Mouse (Mus musculus) heart, adult 2 months (tissue): ENCODE measurements around the gene Alg5.
A peak's percentile ranks its signal among the peaks of the same experiment; 100 is the strongest.

Source experiments
- CTCF ChIP-seq: fragments of 200-600 bp; IDR thresholded peaks from 2 replicates; pipeline ENCODE4 v1.8.1; 2022; ENCODE audit warnings: antibody characterized with exemption, mild to moderate bottlenecking, moderate library complexity
- EP300 ChIP-seq: fragments of 200-500 bp; IDR thresholded peaks from 2 replicates; pipeline ENCODE4 v1.6.1; 2011; ENCODE audit warnings: low read depth, low read length, control low read depth; ENCODE audit not compliant: insufficient read depth
- POLR2A ChIP-seq: fragments of 200-500 bp; IDR thresholded peaks from 2 replicates; pipeline ENCODE4 v1.6.1; 2011; ENCODE audit warnings: mild to moderate bottlenecking, low read depth, low read length, control low read depth; ENCODE audit not compliant: insufficient read depth

DNA sequence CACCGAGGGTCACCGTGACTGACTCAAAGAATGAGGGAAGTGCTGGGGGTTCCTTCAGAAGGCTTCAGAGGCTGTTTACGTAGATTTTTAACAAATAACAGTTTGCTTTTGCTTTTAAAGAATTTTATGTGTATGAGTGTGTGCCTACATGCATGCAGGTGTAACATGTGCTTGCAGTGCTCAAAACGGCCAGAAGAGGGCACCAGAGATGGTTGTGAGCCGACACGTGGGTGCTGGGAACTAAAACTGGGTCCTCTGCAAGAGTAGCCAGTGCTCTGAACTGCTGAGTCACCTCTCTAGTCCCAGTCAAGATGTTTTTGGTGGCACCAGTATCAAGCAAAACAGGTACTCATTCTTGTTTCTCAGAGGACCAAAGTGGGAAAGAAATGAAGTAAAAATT is 38.3 kb downstream of the Alg5 start:
- TF ChIP-seq CTCF (peak; percentile 25; the same call in 1 of the 2 replicates), POLR2A (no peak), EP300 (no peak)
